Mouse (Mus musculus) CD4-positive, CD25-positive, alpha-beta regulatory T cell (primary cell): ENCODE measurements around the gene Insc. TPM values are rescaled to one million over a fixed set of nuclear protein-coding genes. Genes with fewer than 3 reads are reported as not detected.

Source experiments
- polyA plus RNA-seq: library from polyadenylated mRNA; unstranded; fragments of 100-300 nt; shearing (Covaris generic); gene quantifications from one replicate; pipeline ENCODE4 v1.2.1, GENCODE M21; 2017

Insc gene
- polyA plus RNA-seq, result not detected

DNA sequence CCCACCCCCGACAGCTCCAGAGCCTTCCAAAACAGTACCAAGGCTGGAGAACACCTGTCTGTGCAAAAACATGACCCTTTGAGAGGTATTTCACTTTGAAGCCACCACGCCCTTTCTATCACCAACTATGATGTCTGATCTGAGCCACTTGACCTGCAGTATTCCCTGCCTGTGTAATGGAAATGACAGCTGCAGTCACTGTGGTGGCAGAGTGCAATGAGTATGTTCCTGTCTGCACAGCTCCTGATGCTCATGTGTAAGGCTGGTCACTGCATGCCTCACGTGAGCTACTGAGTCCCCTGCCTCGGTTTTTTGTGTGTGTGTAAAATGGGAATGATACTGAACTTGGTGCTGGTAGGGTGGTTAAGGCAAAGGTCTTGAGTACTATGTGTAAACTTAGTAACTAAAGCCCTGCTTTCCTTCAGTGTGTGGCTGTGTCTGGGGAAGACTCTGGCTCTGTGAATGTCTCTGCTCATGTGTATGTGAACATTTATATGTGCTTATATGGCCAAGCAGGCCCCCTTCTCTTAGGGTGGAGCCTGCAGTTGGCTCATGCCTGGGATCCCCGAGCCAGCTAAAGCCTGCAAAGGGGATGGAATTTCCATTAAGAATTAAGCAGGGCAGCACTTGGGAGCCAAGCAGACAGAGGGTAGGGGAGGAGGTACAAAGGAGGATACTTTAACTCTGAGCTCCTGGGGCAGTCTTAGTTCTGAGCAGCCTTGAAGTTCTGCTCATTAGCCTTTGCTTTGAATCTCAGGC lies at the start of gene Insc:
Insc (plus strand) TSS at position 673 of the 759 bp plus-strand sequence.

DNA sequence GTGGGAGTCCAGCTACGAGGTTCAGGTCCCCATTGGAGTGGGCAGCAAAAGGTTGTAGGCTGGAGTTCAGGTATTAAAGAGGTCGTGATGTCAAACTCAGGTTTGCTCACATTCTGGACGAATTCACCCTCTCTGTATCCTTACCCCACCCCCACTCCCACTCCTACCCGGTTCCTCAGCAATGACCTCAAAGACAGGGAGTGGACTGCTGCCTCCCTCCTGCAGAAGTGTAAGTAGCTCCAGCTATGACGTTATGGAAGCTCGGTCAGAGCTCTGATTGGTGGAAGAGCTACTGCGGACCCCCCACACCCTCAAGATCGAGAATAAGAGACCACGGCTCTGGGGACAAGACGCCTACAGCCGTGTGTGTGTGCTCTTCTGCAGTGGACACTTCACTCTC lies 25.2 kb upstream of the Insc start, which contains the start of gene Calcb:
Calcb (plus strand) TSS at position 344 of the 400 bp plus-strand sequence.

Other genes starting within 250 kb of the Insc start
- 2.7 TPM for gene Cyp2r1, start 180.7 kb upstream of the Insc start, polyA plus RNA-seq
- gene Calca, start 107.3 kb upstream of the Insc start, polyA plus RNA-seq, result not detected
- gene Calcb, start 25.1 kb upstream of the Insc start, polyA plus RNA-seq, result not detected